In the genomic region with DNA sequence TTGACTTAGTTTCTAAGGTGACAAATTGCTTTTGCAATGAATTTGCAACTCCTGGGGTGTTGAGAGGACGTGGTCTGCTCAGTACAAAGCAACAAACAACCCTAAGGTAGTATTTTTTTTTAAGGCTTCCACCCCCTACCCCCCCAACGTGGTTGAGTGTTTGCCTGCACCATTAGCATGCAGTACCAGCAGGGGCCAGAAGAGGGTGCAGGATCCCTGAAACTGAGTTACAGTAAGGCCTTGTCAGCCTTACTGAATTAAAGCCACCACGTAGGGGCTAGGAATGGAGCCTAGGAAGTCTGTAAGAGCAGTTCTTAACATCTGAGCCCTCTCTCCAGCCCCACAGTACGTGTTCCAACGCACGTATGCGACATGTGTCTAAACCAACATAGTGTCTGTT, we compare ENCODE assay signal across 8 mouse cellular contexts. TPM values are rescaled to one million over a fixed set of nuclear protein-coding genes. Genes with fewer than 3 reads are reported as not detected.
A peak's percentile ranks its signal among the peaks of the same experiment; 100 is the strongest.
DNase-seq lines count a peak whose midpoint lies in the region; ATAC-seq and TF ChIP-seq lines count a peak whose summit lies in the region.

No protein-coding gene starts in this region.

- no peaks in the 10 kb centered on the region for H3K36me3 ChIP-seq in kidney, embryonic 15.5 days
- H3K36me3 ChIP-seq in limb, embryonic 11.5 days (ENCODE audit: control insufficient read depth, insufficient read depth, low read length), result no peaks in the 10 kb centered on the region
- H3K36me3 ChIP-seq in small intestine, adult 2 months (ENCODE audit: control insufficient read depth, insufficient read depth, low read length), result no peaks in the 10 kb centered on the region

- H3K9ac ChIP-seq in kidney, embryonic 15.5 days, result no peak overlapping the region
- no peak overlapping the region for H3K9ac ChIP-seq in limb, embryonic 11.5 days (ENCODE audit: low read length)

- H3K27me3 ChIP-seq in kidney, embryonic 15.5 days, result no peaks in the 10 kb centered on the region
- no peaks in the 10 kb centered on the region for H3K27me3 ChIP-seq in limb, embryonic 11.5 days (ENCODE audit: control insufficient read depth, insufficient read depth, low read length)
- no peaks in the 10 kb centered on the region for H3K27me3 ChIP-seq in small intestine, adult 2 months (ENCODE audit: control insufficient read depth, insufficient read depth, low read length)

- TF ChIP-seq POLR2A in small intestine, adult 2 months (IDR thresholded peaks at IDR 0.05; ENCODE audit: low read depth, low read length), result no peak

- no peak overlapping the region for H3K4me3 ChIP-seq in kidney, embryonic 15.5 days (replicated peaks)
- H3K4me3 ChIP-seq in limb, embryonic 11.5 days (ENCODE audit: low read depth, low read length), result no peak overlapping the region
- H3K4me3 ChIP-seq in small intestine, adult 2 months (ENCODE audit: low read depth, low read length), result no peak overlapping the region

- H3K9me3 ChIP-seq in kidney, embryonic 15.5 days (replicated peaks), result no peaks in the 10 kb centered on the region
- no peaks in the 10 kb centered on the region for H3K9me3 ChIP-seq in limb, embryonic 11.5 days (ENCODE audit: control insufficient read depth, low read length)

- ATAC-seq in kidney, embryonic 15.5 days (replicated peaks; ENCODE audit: low FRiP score), result no peak
- no peak for ATAC-seq in limb, embryonic 11.5 days (ENCODE audit: insufficient number of reproducible peaks, low FRiP score, low TSS enrichment, low read depth)

- peak; percentile 76; the same call in 1 of the 2 replicates for TF ChIP-seq CTCF in small intestine, adult 2 months (IDR thresholded peaks at IDR 0.05; ENCODE audit: extremely low read depth, insufficient read length, insufficient replicate concordance, low read depth, low read length)

- H3K4me2 ChIP-seq in kidney, embryonic 15.5 days, result no peak overlapping the region
- H3K4me2 ChIP-seq in limb, embryonic 11.5 days (ENCODE audit: low read depth, severe bottlenecking), result no peak overlapping the region

- H3K4me1 ChIP-seq in kidney, embryonic 15.5 days, result peaks cover 5% of the 10 kb centered on the region; the same call in 1 of the 2 replicates
- no peaks in the 10 kb centered on the region for H3K4me1 ChIP-seq in limb, embryonic 11.5 days (ENCODE audit: control insufficient read depth, insufficient read depth, low read length)
- peaks cover 8% of the 10 kb centered on the region for H3K4me1 ChIP-seq in small intestine, adult 2 months (ENCODE audit: control insufficient read depth, insufficient read depth, insufficient read length, low read length)

- H3K27ac ChIP-seq in kidney, embryonic 15.5 days, result no peak overlapping the region
- no peak overlapping the region for H3K27ac ChIP-seq in limb, embryonic 11.5 days (replicated peaks; ENCODE audit: low read depth, low read length)
- H3K27ac ChIP-seq in small intestine, adult 2 months (ENCODE audit: insufficient read depth, low read depth, low read length), result no peak overlapping the region

- peak; percentile 14 to 67 for DNase-seq in adrenal gland, adult (ENCODE audit: inconsistent age in 2 of 2, low spot score in 1 of 2)
- no peak for DNase-seq in adrenal gland, adult 8-10 months
- DNase-seq in kidney, adult 18-20 months, result peak; percentile 49
- peak; percentile 76 for DNase-seq in ES-CJ7 (ENCODE audit: low read depth, low spot score)
- peak; percentile 79 for DNase-seq in embryo, embryonic 10 days (ENCODE audit: low spot score)
- peak; percentile 85 for DNase-seq in limb, embryonic 11.5 days (ENCODE audit: low spot score)

- WGBS in kidney, embryonic 15.5 days, result 41% methylated on average over 7 of the region's 7 CpGs
- WGBS in limb, embryonic 11.5 days, result 28% methylated on average over 7 of the region's 7 CpGs
- 40% methylated on average over 7 of the region's 7 CpGs for WGBS in small intestine, adult 2 months

RNA-seq across cellular contexts. Expression of a gene that starts 3.5 kb away (rescaled TPM):
- under 1 TPM; 0.15 to 0.43 (median 0.35) TPM for total RNA-seq in adrenal gland, adult 8-10 months (2022)
- polyA plus RNA-seq in kidney, embryonic 15.5 days (2015; fragmentation: Nextera tagmentation; extraction: Ambion mirVana), result 0.89 TPM in 1 of 2 replicates, not detected in the other
- polyA plus RNA-seq in limb, embryonic 11.5 days (2014; fragmentation: Nextera tagmentation; extraction: Ambion mirVana), result not detected in 2 replicates
- 23.1 and 23.5 TPM in 2 replicates for polyA plus RNA-seq in small intestine, adult 2 months (2012; rRNA removed)

RNA-seq across cellular contexts. Expression of a gene that starts 29.8 kb away (rescaled TPM):
- 1 to 10 TPM; 1.2 to 4.5 (median 2.4) TPM for total RNA-seq in adrenal gland, adult 8-10 months (2022)
- polyA plus RNA-seq in kidney, embryonic 15.5 days (2015; fragmentation: Nextera tagmentation; extraction: Ambion mirVana), result 0.75 and 0.77 TPM in 2 replicates
- polyA plus RNA-seq in limb, embryonic 11.5 days (2014; fragmentation: Nextera tagmentation; extraction: Ambion mirVana), result not detected in 2 replicates
- 97.0 and 197 TPM in 2 replicates for polyA plus RNA-seq in small intestine, adult 2 months (2012; rRNA removed)

RNA-seq across cellular contexts. Expression of a gene that starts 30.2 kb away (rescaled TPM):
- total RNA-seq in adrenal gland, adult 8-10 months (2022), result 1 to 10 TPM; 2.1 to 3.1 (median 2.6) TPM
- 147 and 150 TPM in 2 replicates for polyA plus RNA-seq in kidney, embryonic 15.5 days (2015; fragmentation: Nextera tagmentation; extraction: Ambion mirVana)
- polyA plus RNA-seq in limb, embryonic 11.5 days (2014; fragmentation: Nextera tagmentation; extraction: Ambion mirVana), result 155 and 161 TPM in 2 replicates
- 9.0 and 21.2 TPM in 2 replicates for polyA plus RNA-seq in small intestine, adult 2 months (2012; rRNA removed)

RNA-seq across cellular contexts. Expression of a gene that starts 56.6 kb away (rescaled TPM):
- 10 to 100 TPM; 63.1 to 82.7 (median 76.1) TPM for total RNA-seq in adrenal gland, adult 8-10 months (2022)
- polyA plus RNA-seq in kidney, embryonic 15.5 days (2015; fragmentation: Nextera tagmentation; extraction: Ambion mirVana), result 112 and 118 TPM in 2 replicates
- 118 and 122 TPM in 2 replicates for polyA plus RNA-seq in limb, embryonic 11.5 days (2014; fragmentation: Nextera tagmentation; extraction: Ambion mirVana)
- polyA plus RNA-seq in small intestine, adult 2 months (2012; rRNA removed), result 37.2 and 54.3 TPM in 2 replicates

RNA-seq across cellular contexts. Expression of a gene that starts 56.7 kb away (rescaled TPM):
- 1 to 10 TPM; 1.5 to 2.5 (median 2.1) TPM for total RNA-seq in adrenal gland, adult 8-10 months (2022)
- 18.5 and 20.5 TPM in 2 replicates for polyA plus RNA-seq in kidney, embryonic 15.5 days (2015; fragmentation: Nextera tagmentation; extraction: Ambion mirVana)
- 24.9 and 25.0 TPM in 2 replicates for polyA plus RNA-seq in limb, embryonic 11.5 days (2014; fragmentation: Nextera tagmentation; extraction: Ambion mirVana)
- polyA plus RNA-seq in small intestine, adult 2 months (2012; rRNA removed), result 0.72 and 1.0 TPM in 2 replicates

Comparison
In these comparisons a context has a peak if more than half of its experiments do, and no peak if none do; other contexts are left out.
1. RNA of a gene that starts 3.5 kb away (polyA plus RNA-seq): 23.1 to 23.5 TPM in small intestine, adult 2 months; 0.89 TPM in kidney, embryonic 15.5 days and not detected in limb, embryonic 11.5 days; every median in the first group is over 10 times any median in the second.
2. RNA of a gene that starts 29.8 kb away (polyA plus RNA-seq): 97.0 to 197 TPM in small intestine, adult 2 months; 0.75 to 0.77 TPM in kidney, embryonic 15.5 days and not detected in limb, embryonic 11.5 days; every median in the first group is over 10 times any median in the second.